Mouse (Mus musculus) lung, adult 2 months (tissue): ENCODE data around the gene Galk2.
A peak's percentile ranks its signal among the peaks of the same experiment; 100 is the strongest.

Experiments
- CTCF ChIP-seq: fragments of 200-500 bp; IDR thresholded peaks from 2 replicates; pipeline ENCODE4 v1.5.1; 2011; ENCODE audit warnings: mild to moderate bottlenecking, low read length, control low read depth; ENCODE audit not compliant: insufficient read depth
- POLR2A ChIP-seq: fragments of 200-500 bp; IDR thresholded peaks from 2 replicates; pipeline ENCODE4 v1.6.1; 2011; ENCODE audit warnings: low read depth, mild to moderate bottlenecking, control low read depth, low read length, borderline replicate concordance; ENCODE audit errors: extremely low read depth

GRCm38 (mm10) chr2:125936396-125936795 lies 77.5 kb downstream of the Galk2 start:
- TF ChIP-seq CTCF (0 out of 2 replicates have a peak, but pooled peaks have one; percentile 23), POLR2A (no peak)
